Mouse (Mus musculus): ENCODE data around the gene E130114P18Rik. TPM values are rescaled to one million over a fixed set of nuclear protein-coding genes. Genes with fewer than 3 reads are reported as not detected.

E130114P18Rik gene
- polyA plus RNA-seq, 1 experiment from 2014 or later: 0.54 TPM

DNA sequence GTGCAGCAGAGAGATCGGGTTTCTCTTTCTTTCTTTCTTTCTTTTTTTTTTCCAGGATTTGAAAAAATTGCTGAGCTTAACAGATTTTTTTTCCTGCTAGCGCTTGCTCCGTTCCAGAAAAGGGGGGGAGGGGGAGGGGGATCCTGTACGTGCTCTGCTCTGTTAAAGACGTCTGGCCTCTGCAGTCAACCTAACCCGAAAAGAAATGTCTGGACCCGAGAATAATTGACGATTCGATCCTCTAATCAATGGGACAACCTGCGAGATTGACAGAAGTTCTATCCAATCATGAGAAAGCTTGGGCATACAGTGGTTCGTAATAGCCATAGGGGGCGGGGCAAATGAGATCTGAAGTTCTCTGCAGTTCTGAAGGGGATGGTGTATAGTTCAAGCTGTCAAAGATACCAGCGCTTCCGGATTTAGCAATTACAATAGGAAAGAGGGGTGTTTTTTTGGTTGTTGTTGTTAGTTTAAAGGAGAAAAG is 4.7 kb downstream of the E130114P18Rik start:
- H3K4me1 ChIP-seq (ENCODE audit: insufficient read depth, low read length): peaks cover 29% of the 10 kb centered on the region
- peaks cover 15% of the 10 kb centered on the region for H3K27me3 ChIP-seq (ENCODE audit: insufficient read depth, low read length)
- no peaks in the 10 kb centered on the region for H3K9me3 ChIP-seq (ENCODE audit: low read length)
- peak overlapping the region; percentile 48 for H3K4me3 ChIP-seq (ENCODE audit: low read length)
- H3K36me3 ChIP-seq (ENCODE audit: insufficient read depth, low read length): no peaks in the 10 kb centered on the region
- H3K4me2 ChIP-seq (replicated peaks; ENCODE audit: low read depth, low read length): peak overlapping the region; percentile 65
- under 1% methylated on average over 14 of the region's 14 CpGs for WGBS
- no peak overlapping the region for H3K9ac ChIP-seq (replicated peaks; ENCODE audit: low read length)
- H3K27ac ChIP-seq (ENCODE audit: low read length): peak overlapping the region; percentile 80
- ATAC-seq (ENCODE audit: low FRiP score, low TSS enrichment): peak; percentile 67

DNA sequence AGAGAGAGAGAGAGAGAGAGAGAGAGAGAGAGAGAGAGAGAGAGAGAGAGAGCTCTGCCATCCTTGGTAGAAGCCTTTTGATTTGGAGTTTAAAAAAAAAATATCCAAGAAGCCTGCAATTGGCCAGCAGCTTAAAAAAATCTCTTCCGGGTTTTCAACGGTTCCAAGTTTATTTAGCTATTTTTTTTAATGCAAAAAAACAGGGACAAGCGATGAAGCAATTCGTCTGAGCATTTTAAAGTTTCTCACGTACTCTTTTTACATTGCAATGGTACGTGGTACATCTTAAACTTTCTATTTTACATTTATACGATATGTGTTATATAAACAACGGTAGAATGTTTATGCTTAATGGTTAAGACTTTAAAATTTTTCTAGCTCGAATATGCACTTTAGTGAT is 5.2 kb downstream of the E130114P18Rik start, which contains the start of gene Nfia:
TSS of gene Nfia (plus strand) at position 94 of the 400 bp plus-strand sequence.
- H3K36me3 ChIP-seq (ENCODE audit: insufficient read depth, low read length): no peaks in the 10 kb centered on the region
- H3K4me1 ChIP-seq (ENCODE audit: insufficient read depth, low read length): peaks cover 29% of the 10 kb centered on the region
- peak within 1 kb of the TSS; percentile 57 for H3K9ac ChIP-seq (replicated peaks; ENCODE audit: low read length)
- H3K4me3 ChIP-seq (ENCODE audit: low read length): peak within 1 kb of the TSS; percentile 48
- under 1% methylated on average over 9 of the region's 9 CpGs for WGBS
- H3K27ac ChIP-seq (ENCODE audit: low read length): peak within 1 kb of the TSS; percentile 94
- peaks cover 15% of the 10 kb centered on the region for H3K27me3 ChIP-seq (ENCODE audit: insufficient read depth, low read length)
- H3K9me3 ChIP-seq (ENCODE audit: low read length): no peaks in the 10 kb centered on the region
- no peak for ATAC-seq (ENCODE audit: low FRiP score, low TSS enrichment)
- H3K4me2 ChIP-seq (replicated peaks; ENCODE audit: low read depth, low read length): peak within 1 kb of the TSS; percentile 65

DNA sequence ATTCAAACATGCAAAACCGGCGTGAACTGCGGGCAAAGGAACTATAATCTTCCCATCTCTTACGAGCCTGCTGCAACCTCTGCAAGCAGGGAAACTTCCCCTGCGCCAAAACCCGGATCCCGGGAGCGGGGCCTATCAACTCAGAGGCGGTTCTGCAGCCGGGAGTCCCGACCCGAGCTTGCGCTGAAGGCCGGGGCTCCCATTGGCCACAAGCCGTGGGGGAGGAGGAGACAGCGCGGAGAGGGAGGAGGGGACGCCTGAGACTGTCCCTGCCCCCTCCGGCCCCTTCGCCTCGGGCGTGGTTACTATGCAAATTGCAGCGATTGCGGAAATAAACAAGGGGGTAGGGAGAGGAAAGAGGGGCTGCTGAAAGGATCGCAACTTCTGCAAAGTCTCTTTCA is 5.8 kb downstream of the E130114P18Rik start:
- ATAC-seq (ENCODE audit: low FRiP score, low TSS enrichment): peak; percentile 96
- H3K9me3 ChIP-seq (ENCODE audit: low read length): no peaks in the 10 kb centered on the region
- H3K4me1 ChIP-seq (ENCODE audit: insufficient read depth, low read length): peaks cover 28% of the 10 kb centered on the region
- WGBS: under 1% methylated on average over 25 of the region's 25 CpGs
- no peaks in the 10 kb centered on the region for H3K36me3 ChIP-seq (ENCODE audit: insufficient read depth, low read length)
- peaks cover 15% of the 10 kb centered on the region for H3K27me3 ChIP-seq (ENCODE audit: insufficient read depth, low read length)
- peak overlapping the region; percentile 65 for H3K4me2 ChIP-seq (replicated peaks; ENCODE audit: low read depth, low read length)
- peak overlapping the region; percentile 94 for H3K27ac ChIP-seq (ENCODE audit: low read length)
- H3K4me3 ChIP-seq (ENCODE audit: low read length): peak overlapping the region; percentile 48
- peak overlapping the region; percentile 57 for H3K9ac ChIP-seq (replicated peaks; ENCODE audit: low read length)

DNA sequence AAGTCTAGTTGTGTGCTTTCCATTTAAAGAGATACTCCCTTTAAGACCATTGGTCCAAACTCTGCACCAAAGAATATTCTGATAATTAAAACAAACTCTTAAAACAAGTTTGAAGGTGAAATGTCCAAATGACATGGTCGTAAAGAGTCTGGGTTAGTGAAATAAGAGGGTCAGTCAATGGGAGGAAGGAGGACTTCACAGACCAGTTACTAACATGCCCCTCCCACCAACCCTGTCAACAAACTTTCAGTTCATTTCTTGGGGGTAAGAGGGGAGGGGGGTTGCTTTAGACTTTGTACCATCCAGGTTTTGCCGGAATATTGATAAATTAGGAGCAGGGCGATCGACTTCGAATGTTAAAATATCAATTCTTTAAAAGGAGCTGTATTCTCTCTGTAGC is 6.5 kb downstream of the E130114P18Rik start:
- no peak for ATAC-seq (ENCODE audit: low FRiP score, low TSS enrichment)
- H3K27ac ChIP-seq (ENCODE audit: low read length): peak overlapping the region; percentile 94
- no peaks in the 10 kb centered on the region for H3K36me3 ChIP-seq (ENCODE audit: insufficient read depth, low read length)
- H3K4me1 ChIP-seq (ENCODE audit: insufficient read depth, low read length): peaks cover 22% of the 10 kb centered on the region
- H3K4me3 ChIP-seq (ENCODE audit: low read length): peak overlapping the region; percentile 48
- H3K9ac ChIP-seq (replicated peaks; ENCODE audit: low read length): peak overlapping the region; percentile 57
- H3K27me3 ChIP-seq (ENCODE audit: insufficient read depth, low read length): peaks cover 13% of the 10 kb centered on the region
- WGBS: 13% methylated on average over 5 of the region's 5 CpGs
- peak overlapping the region; percentile 65 for H3K4me2 ChIP-seq (replicated peaks; ENCODE audit: low read depth, low read length)
- no peaks in the 10 kb centered on the region for H3K9me3 ChIP-seq (ENCODE audit: low read length)

DNA sequence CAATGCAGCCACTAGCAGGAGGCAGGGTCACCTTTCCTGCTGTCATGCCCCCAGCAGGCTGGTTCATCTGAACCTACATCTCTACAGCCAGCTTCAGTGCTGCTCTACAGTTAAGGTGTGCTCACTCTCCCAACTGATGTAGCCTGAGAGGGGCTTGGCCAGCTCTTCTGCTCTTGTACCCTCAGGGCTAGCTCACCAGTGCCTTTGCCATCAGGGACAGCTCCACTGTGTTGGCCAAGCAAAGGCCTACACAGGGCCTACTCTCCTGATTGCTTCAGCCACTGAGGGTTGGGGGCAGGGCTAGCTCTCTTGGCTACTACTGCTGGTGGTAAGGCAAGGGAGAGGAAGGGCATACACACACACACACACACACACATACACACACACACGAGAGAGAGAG is 8.0 kb downstream of the E130114P18Rik start:
- no peak for ATAC-seq (ENCODE audit: low FRiP score, low TSS enrichment)
- H3K4me3 ChIP-seq (ENCODE audit: low read length): no peak overlapping the region
- no peaks in the 10 kb centered on the region for H3K36me3 ChIP-seq (ENCODE audit: insufficient read depth, low read length)
- no peak overlapping the region for H3K27ac ChIP-seq (ENCODE audit: low read length)
- no peak overlapping the region for H3K9ac ChIP-seq (replicated peaks; ENCODE audit: low read length)
- WGBS: 83% methylated on average over 1 of the region's 1 CpGs
- H3K9me3 ChIP-seq (ENCODE audit: low read length): no peaks in the 10 kb centered on the region
- peaks cover 24% of the 10 kb centered on the region for H3K4me1 ChIP-seq (ENCODE audit: insufficient read depth, low read length)
- no peak overlapping the region for H3K4me2 ChIP-seq (replicated peaks; ENCODE audit: low read depth, low read length)
- H3K27me3 ChIP-seq (ENCODE audit: insufficient read depth, low read length): peaks cover 11% of the 10 kb centered on the region

DNA sequence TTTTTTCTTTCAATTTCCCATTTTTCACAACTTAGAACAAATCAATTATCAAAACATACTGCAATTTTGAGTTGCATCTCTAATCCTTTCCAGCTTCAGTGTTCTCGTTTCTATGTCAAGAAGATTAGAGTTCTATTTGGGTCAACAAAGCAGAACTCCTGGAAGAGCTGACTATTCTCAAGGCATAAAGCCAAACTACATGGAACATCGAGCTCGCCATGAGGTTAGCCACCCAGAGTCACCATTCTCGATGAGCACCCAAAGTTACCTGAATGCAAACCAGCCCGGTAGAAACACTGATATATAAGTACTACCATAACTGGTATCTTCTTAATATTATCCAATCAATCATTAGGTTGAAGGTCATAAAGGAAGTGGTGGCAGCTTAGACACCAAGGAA is 10.4 kb downstream of the E130114P18Rik start:
- no peak for ATAC-seq (ENCODE audit: low FRiP score, low TSS enrichment)
- H3K36me3 ChIP-seq (ENCODE audit: insufficient read depth, low read length): no peaks in the 10 kb centered on the region
- H3K4me2 ChIP-seq (replicated peaks; ENCODE audit: low read depth, low read length): no peak overlapping the region
- no peaks in the 10 kb centered on the region for H3K9me3 ChIP-seq (ENCODE audit: low read length)
- no peak overlapping the region for H3K27ac ChIP-seq (ENCODE audit: low read length)
- H3K4me3 ChIP-seq (ENCODE audit: low read length): no peak overlapping the region
- no peaks in the 10 kb centered on the region; the same call in 1 of the 2 replicates for H3K27me3 ChIP-seq (ENCODE audit: insufficient read depth, low read length)
- peaks cover 19% of the 10 kb centered on the region; the same call in 1 of the 2 replicates for H3K4me1 ChIP-seq (ENCODE audit: insufficient read depth, low read length)
- no peak overlapping the region for H3K9ac ChIP-seq (replicated peaks; ENCODE audit: low read length)
- 92% methylated on average over 5 of the region's 5 CpGs for WGBS

DNA sequence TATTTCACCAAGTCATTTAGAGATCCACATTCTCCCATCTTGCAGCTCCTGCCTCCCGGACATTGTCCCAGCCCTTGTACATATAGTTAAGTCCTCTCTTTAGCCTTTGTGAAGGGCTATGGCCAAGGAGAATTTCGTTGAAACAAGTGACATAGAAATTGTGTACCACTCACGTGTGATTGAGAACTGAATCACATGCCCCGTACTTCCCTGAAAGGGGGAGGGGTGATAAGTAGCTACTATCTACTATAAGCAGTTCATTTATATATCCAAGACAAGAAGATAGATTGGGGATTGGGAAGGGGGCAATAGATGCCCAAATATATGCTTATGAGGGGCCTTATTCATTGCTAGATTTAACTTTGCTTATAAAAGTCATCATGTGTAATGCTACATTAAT is 10.9 kb downstream of the E130114P18Rik start:
- WGBS: 80% methylated on average over 4 of the region's 4 CpGs
- no peak overlapping the region for H3K27ac ChIP-seq (ENCODE audit: low read length)

DNA sequence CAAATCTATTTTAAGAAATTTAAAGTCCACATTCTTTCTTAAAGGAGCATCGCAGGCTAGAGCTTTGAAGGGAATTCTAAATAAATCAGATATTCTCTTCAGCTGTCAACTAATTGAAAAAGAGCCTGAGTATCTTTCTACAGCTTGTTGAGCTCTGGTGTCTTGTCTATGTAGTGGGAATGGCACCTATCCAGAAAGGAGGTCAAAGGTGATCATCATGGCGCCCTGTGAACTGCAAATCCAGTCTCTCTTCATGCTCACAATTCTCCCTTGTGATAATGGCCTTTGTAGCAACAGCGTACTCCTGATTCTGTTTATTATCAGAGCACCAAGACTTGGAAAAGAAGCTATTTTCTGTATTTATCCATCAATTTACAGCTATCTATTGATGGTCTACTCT is 11.8 kb downstream of the E130114P18Rik start:
- no peaks in the 10 kb centered on the region for H3K36me3 ChIP-seq (ENCODE audit: insufficient read depth, low read length)
- peaks cover 3% of the 10 kb centered on the region; the same call in 1 of the 2 replicates for H3K27me3 ChIP-seq (ENCODE audit: insufficient read depth, low read length)
- no peaks in the 10 kb centered on the region for H3K9me3 ChIP-seq (ENCODE audit: low read length)
- WGBS: 88% methylated on average over 3 of the region's 3 CpGs
- no peak overlapping the region for H3K27ac ChIP-seq (ENCODE audit: low read length)
- H3K4me1 ChIP-seq (ENCODE audit: insufficient read depth, low read length): peaks cover 14% of the 10 kb centered on the region; the same call in 1 of the 2 replicates
- no peak for ATAC-seq (ENCODE audit: low FRiP score, low TSS enrichment)
- H3K4me3 ChIP-seq (ENCODE audit: low read length): no peak overlapping the region
- H3K9ac ChIP-seq (replicated peaks; ENCODE audit: low read length): no peak overlapping the region
- H3K4me2 ChIP-seq (replicated peaks; ENCODE audit: low read depth, low read length): no peak overlapping the region

More for the DNA sequence above, 10.9 kb downstream of the E130114P18Rik start:
- Histone ChIP-seq H3K9me3 (ENCODE audit: low read length) (no peaks in the 10 kb centered on the region), H3K4me2 (replicated peaks; ENCODE audit: low read depth, low read length) (no peak overlapping the region), H3K9ac (replicated peaks; ENCODE audit: low read length) (no peak overlapping the region), H3K4me1 (ENCODE audit: insufficient read depth, low read length) (peaks cover 19% of the 10 kb centered on the region; the same call in 1 of the 2 replicates), H3K4me3 (ENCODE audit: low read length) (no peak overlapping the region), H3K36me3 (ENCODE audit: insufficient read depth, low read length) (no peaks in the 10 kb centered on the region), H3K27me3 (ENCODE audit: insufficient read depth, low read length) (no peaks in the 10 kb centered on the region; the same call in 1 of the 2 replicates)
- ATAC-seq (ENCODE audit: low FRiP score, low TSS enrichment): no peak

DNA sequence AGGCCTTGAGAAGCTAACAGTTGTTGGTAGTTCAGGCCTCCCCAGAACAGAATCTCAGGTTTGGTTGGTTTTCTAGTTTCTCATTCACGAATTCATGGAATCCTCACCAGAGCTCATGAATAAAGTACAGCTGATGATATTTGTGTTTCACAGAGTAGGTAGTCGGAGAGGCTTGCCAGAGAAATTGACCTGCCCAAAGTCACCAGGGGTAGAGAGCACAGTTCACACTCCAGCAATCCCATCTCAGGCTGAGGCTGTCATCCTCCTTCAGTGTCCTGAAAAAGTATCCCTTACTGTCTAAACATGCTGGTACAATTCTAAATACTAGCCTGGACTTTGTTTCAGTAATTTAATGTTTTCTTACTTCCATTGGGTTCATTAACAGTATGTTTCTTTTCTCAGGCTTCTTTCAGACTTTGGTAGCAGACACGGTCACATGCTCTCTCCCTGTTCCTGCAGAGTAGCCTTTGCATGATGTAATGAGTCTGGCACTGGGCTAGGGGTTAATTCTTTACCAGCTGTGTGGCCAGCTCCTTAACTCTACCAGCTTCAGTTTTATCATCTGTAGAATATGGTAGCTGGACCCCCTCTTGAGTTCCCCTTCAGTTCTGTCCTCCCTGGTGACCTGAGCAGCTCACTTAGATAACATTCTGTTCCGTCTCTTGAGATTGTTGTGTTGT is 12.4 kb downstream of the E130114P18Rik start:
- ATAC-seq (ENCODE audit: low FRiP score, low TSS enrichment): peak; percentile 90
- no peak overlapping the region for H3K27ac ChIP-seq (ENCODE audit: low read length)
- no peak overlapping the region for H3K4me2 ChIP-seq (replicated peaks; ENCODE audit: low read depth, low read length)
- H3K36me3 ChIP-seq (ENCODE audit: insufficient read depth, low read length): no peaks in the 10 kb centered on the region
- H3K4me3 ChIP-seq (ENCODE audit: low read length): no peak overlapping the region
- whole genome bisulfite sequencing: 53% methylated on average over 4 of the region's 4 CpGs
- H3K9ac ChIP-seq (replicated peaks; ENCODE audit: low read length): no peak overlapping the region
- peaks cover 3% of the 10 kb centered on the region; the same call in 1 of the 2 replicates for H3K27me3 ChIP-seq (ENCODE audit: insufficient read depth, low read length)
- peaks cover 14% of the 10 kb centered on the region; the same call in 1 of the 2 replicates for H3K4me1 ChIP-seq (ENCODE audit: insufficient read depth, low read length)
- no peaks in the 10 kb centered on the region for H3K9me3 ChIP-seq (ENCODE audit: low read length)

DNA sequence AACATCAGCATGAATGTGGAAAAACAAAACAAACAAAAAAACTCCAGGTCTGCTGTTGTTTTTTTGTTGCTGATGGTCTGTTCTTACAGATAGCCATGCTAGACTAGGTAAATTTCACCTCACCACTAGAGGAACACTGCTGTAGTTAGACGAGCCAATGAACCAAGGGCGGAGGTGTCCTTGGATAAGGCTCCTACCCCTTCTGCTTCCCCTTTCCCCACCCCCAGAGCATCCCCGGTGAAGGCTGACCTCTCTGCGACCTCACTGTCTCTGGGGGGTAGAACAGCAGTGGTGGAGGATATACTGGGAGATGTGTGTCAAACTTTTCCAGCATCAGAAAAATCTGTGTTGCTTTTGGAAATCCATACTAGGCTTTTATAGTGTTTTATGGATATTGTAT is 13.3 kb downstream of the E130114P18Rik start:
- no peak overlapping the region for H3K4me2 ChIP-seq (replicated peaks; ENCODE audit: low read depth, low read length)

More for the DNA sequence above, 13.3 kb downstream of the E130114P18Rik start:
- Histone ChIP-seq H3K4me3 (ENCODE audit: low read length) (no peak overlapping the region), H3K36me3 (ENCODE audit: insufficient read depth, low read length) (no peaks in the 10 kb centered on the region), H3K27me3 (ENCODE audit: insufficient read depth, low read length) (peaks cover 3% of the 10 kb centered on the region; the same call in 1 of the 2 replicates), H3K4me1 (ENCODE audit: insufficient read depth, low read length) (peaks cover 14% of the 10 kb centered on the region; the same call in 1 of the 2 replicates), H3K9me3 (ENCODE audit: low read length) (no peaks in the 10 kb centered on the region), H3K27ac (ENCODE audit: low read length) (no peak overlapping the region), H3K9ac (replicated peaks; ENCODE audit: low read length) (no peak overlapping the region)
- ATAC-seq (ENCODE audit: low FRiP score, low TSS enrichment): peak; percentile 31; the same call in 1 of the 2 replicates
- 35% methylated on average over 4 of the region's 4 CpGs for WGBS

Measured in kidney, embryonic 16.5 days (tissue).